Mouse (Mus musculus): Measurements from ENCODE around the gene Slc25a11.

DNA sequence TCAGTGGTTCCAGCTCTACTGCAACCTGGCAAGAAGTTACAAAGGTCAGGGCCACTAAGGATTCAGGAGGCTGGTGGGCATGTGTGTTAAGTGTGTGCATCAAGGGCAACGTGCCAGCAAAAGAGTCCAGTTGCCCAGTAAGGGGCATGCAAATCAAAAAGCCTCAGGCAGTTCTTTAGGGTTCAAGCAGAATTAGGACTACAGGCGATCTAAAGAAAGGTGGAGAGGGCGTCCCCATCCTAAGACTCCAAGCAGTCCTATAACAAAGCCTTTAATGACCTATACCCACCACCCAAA lies 1.1 kb downstream of the Slc25a11 start:
- TF ChIP-seq CTCF (IDR thresholded peaks at IDR 0.05; ENCODE audit: borderline replicate concordance, control insufficient read depth, extremely low read depth, insufficient read depth, low read length, poor library complexity) (no peak), POLR2A (IDR thresholded peaks at IDR 0.05; ENCODE audit: control insufficient read depth, extremely low read depth, insufficient read depth, low read length, poor library complexity) (no peak)

Data from thymus, adult 2 months (tissue).